Mouse (Mus musculus) heart, postnatal 0 days (tissue): Measurements from ENCODE around the gene Kmt5b. TPM values are rescaled to one million over a fixed set of nuclear protein-coding genes. Genes with fewer than 3 reads are reported as not detected.

Experiments
- ATAC-seq: fragments of 200-750 bp; cut with Nextera tagmentation; 2 replicates; pipeline ENCODE4 v1.8.0; 2017; ENCODE audit warnings: low read depth, moderate number of reproducible peaks, moderate library complexity; ENCODE audit not compliant: insufficient read depth
- DNase-seq: peaks from one replicate; pipeline ENCODE4 v3.0.0-alpha.2; 2016; ENCODE audit warnings: low spot score
- H3K27ac ChIP-seq: fragments of 300-500 bp; sonication (generic); 2 replicates; pipeline ENCODE4 v1.5.1; 2014; ENCODE audit warnings: low read depth, mild to moderate bottlenecking
- H3K27me3 ChIP-seq: fragments of 300-500 bp; sonication (generic); 2 replicates; pipeline ENCODE4 v1.6.1; 2014; ENCODE audit warnings: low read length, mixed read lengths; ENCODE audit not compliant: control insufficient read depth, insufficient read depth
- H3K36me3 ChIP-seq: fragments of 300-500 bp; sonication (generic); replicated peaks from 2 replicates; pipeline ENCODE4 v1.6.1; 2014; ENCODE audit warnings: low read length, mixed read lengths; ENCODE audit not compliant: control insufficient read depth, insufficient read depth
- H3K4me1 ChIP-seq: fragments of 300-500 bp; sonication (generic); 2 replicates; pipeline ENCODE4 v1.6.1; 2014; ENCODE audit warnings: antibody characterized with exemption; ENCODE audit not compliant: control insufficient read depth, insufficient read depth
- H3K4me2 ChIP-seq: fragments of 300-500 bp; sonication (generic); 2 replicates; pipeline ENCODE4 v1.6.1; 2014; ENCODE audit warnings: low read depth, mild to moderate bottlenecking, low read length, moderate library complexity
- H3K4me3 ChIP-seq: fragments of 300-500 bp; sonication (generic); 2 replicates; pipeline ENCODE4 v1.5.1; 2014; ENCODE audit warnings: low read depth, low read length
- H3K9ac ChIP-seq: fragments of 300-500 bp; sonication (generic); replicated peaks from 2 replicates; pipeline ENCODE4 v1.6.1; 2014; ENCODE audit warnings: low read depth, low read length, mixed read lengths
- H3K9me3 ChIP-seq: fragments of 300-500 bp; sonication (generic); replicated peaks from 2 replicates; pipeline ENCODE4 v1.6.1; 2016; ENCODE audit warnings: low read length; ENCODE audit not compliant: control insufficient read depth
- CTCF ChIP-seq: IDR thresholded peaks from 2 replicates; pipeline ENCODE4 v1.5.1; 2016; ENCODE audit warnings: antibody characterized with exemption, control low read depth, low read depth
- EP300 ChIP-seq: IDR thresholded peaks from 2 replicates; pipeline ENCODE4 v1.6.1; 2016; ENCODE audit warnings: antibody characterized with exemption, low read depth
- WGBS: fragments of 180-500 bp; shearing (Covaris S2); extraction: QIAGEN DNeasy Blood & Tissue Kit; methylation state at CpG from one replicate; pipeline ENCODE4 v1.1.7; 2014; 5-methylcytosine and 5-hydroxymethylcytosine counted together
- polyA plus RNA-seq: library from polyadenylated mRNA; unstranded; fragments of >200 nt; fragmentation: Nextera tagmentation; extraction: Ambion mirVana; gene quantifications from 2 replicates; pipeline ENCODE4 v1.2.1, GENCODE M21; 2015
- total RNA-seq: library from RNA; depleted of rRNA; stranded (reverse); fragments of >200 nt; gene quantifications from 2 replicates; pipeline ENCODE4 v1.2.3, GENCODE M21; 2014; ENCODE audit warnings: low replicate concordance

The Kmt5b gene
- total and polyA plus RNA-seq, 2 experiments from 2014 or later = 16.2 to 27.9 TPM

GRCm38 (mm10) chr19:3724779-3725178 lies 42.4 kb upstream of the Kmt5b start:
- no peak overlapping the region for H3K9ac ChIP-seq
- DNase-seq (peak; percentile 43), ATAC-seq (no peak)
- 0 out of 2 replicates have a peak, but pooled peaks cover 3% of the 10 kb centered on the region for H3K4me1 ChIP-seq
- H3K4me2 ChIP-seq = no peak overlapping the region
- no peaks in the 10 kb centered on the region for H3K27me3 ChIP-seq
- 32% methylated on average over 1 of the region's 1 CpGs for WGBS
- no peaks in the 10 kb centered on the region for H3K9me3 ChIP-seq
- no peak overlapping the region for H3K27ac ChIP-seq
- H3K36me3 ChIP-seq = no peaks in the 10 kb centered on the region
- H3K4me3 ChIP-seq = no peak overlapping the region
- TF ChIP-seq CTCF (peak; percentile 67), EP300 (no peak)

- DNase-seq = no peak
- Histone ChIP-seq H3K27me3 (no peaks in the 10 kb centered on the region), H3K9me3 (no peaks in the 10 kb centered on the region), H3K4me3 (no peak overlapping the region), H3K4me2 (no peak overlapping the region), H3K4me1 (no peaks in the 10 kb centered on the region), H3K27ac (no peak overlapping the region), H3K9ac (no peak overlapping the region), H3K36me3 (no peaks in the 10 kb centered on the region)
- TF ChIP-seq CTCF (no peak), EP300 (no peak)
- 53% methylated on average over 2 of the region's 2 CpGs for whole genome bisulfite sequencing
- no peak for ATAC-seq
These were observed 38.3 kb upstream of the Kmt5b start for GRCm38 (mm10) chr19:3728901-3729300.

DNA sequence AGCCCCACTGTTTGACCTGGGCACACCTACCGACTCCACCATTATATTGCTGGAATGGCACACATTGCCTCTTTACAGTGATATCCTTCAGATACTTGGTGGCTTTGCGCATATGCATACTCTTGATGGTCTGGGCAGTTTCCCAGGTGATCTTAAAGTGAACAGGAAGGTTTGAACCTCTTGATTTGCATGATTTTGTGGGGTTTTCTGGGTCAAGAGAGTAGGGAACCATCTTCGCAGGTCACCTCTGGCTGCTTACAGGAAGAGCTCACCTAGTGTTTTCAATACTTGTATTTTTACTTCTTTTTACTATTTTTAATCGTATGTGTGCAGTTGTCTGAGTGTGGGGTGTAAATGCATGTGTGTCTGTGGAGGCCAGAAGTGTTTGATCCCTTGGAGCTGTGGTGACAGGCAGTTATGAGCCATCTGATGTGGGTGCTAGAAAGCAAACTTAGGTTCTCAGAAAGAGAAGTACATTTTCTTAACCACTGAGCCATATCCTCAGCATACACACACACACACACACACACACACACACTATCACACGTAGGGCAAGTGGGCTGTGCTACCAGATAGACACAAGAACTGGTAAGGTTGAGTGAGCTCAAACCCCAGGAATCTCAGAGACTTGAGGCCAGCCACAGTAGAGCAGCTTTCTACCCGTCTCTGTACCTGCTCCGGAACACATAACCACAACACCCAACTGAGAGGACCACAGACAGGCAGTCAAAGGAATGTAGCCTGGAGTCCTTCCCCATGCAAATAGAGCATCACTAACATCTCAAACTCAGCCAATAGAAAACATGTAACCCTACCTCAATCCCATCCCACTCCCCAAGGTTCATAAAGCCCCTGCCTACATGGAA lies 36.2 kb upstream of the Kmt5b start:
- Histone ChIP-seq H3K27ac (no peak overlapping the region), H3K4me1 (no peaks in the 10 kb centered on the region), H3K9me3 (no peaks in the 10 kb centered on the region), H3K9ac (no peak overlapping the region), H3K36me3 (no peaks in the 10 kb centered on the region), H3K27me3 (no peaks in the 10 kb centered on the region), H3K4me3 (no peak overlapping the region), H3K4me2 (no peak overlapping the region)
- no peak for DNase-seq
- TF ChIP-seq CTCF = no peak
- TF ChIP-seq EP300 = no peak
- WGBS = 74% methylated on average over 7 of the region's 7 CpGs
- no peak for ATAC-seq

DNA sequence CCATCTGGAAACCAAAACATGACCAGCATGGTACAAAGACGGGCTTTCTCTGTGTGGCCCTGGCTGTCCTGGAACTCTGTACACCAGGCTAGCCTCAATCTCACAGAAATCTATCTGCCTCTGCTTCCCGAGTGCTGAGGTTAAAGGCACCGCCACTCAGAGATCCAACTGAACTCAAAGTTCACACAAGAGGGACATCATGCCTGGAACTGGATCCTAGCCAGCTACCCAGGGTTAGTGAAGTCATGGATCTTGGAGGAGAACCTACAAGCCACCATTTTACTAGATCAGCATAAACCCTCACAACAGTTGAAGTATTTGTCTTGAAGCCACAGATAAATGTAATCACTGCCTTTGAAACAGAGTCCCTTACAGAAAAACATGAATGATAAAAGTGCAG lies 31.2 kb upstream of the Kmt5b start:
- H3K4me3 ChIP-seq = no peak overlapping the region
- no peaks in the 10 kb centered on the region for H3K27me3 ChIP-seq
- H3K9me3 ChIP-seq = no peaks in the 10 kb centered on the region
- 77% methylated on average over 3 of the region's 3 CpGs for WGBS
- H3K4me1 ChIP-seq = no peaks in the 10 kb centered on the region
- no peak for DNase-seq
- no peak overlapping the region for H3K27ac ChIP-seq
- no peak for TF ChIP-seq EP300
- no peak for TF ChIP-seq CTCF
- H3K36me3 ChIP-seq = no peaks in the 10 kb centered on the region
- no peak overlapping the region for H3K9ac ChIP-seq
- no peak overlapping the region for H3K4me2 ChIP-seq
- no peak for ATAC-seq

GRCm38 (mm10) chr19:3739650-3740049 lies 27.6 kb upstream of the Kmt5b start:
- ATAC-seq (no peak), DNase-seq (no peak)
- no peaks in the 10 kb centered on the region for H3K36me3 ChIP-seq
- H3K4me3 ChIP-seq = no peak overlapping the region
- no peak overlapping the region for H3K27ac ChIP-seq
- H3K4me2 ChIP-seq = no peak overlapping the region
- H3K27me3 ChIP-seq = no peaks in the 10 kb centered on the region
- 86% methylated on average over 7 of the region's 7 CpGs for WGBS
- TF ChIP-seq EP300 = no peak
- no peak overlapping the region for H3K9ac ChIP-seq
- no peaks in the 10 kb centered on the region for H3K9me3 ChIP-seq
- H3K4me1 ChIP-seq = no peaks in the 10 kb centered on the region

GRCm38 (mm10) chr19:3742716-3743115 lies 24.5 kb upstream of the Kmt5b start:
- Histone ChIP-seq H3K9me3 (no peaks in the 10 kb centered on the region), H3K27me3 (no peaks in the 10 kb centered on the region)

More at GRCm38 (mm10) chr19:3742716-3743115, 24.5 kb upstream of the Kmt5b start:
- Histone ChIP-seq H3K9ac (no peak overlapping the region), H3K27ac (no peak overlapping the region), H3K4me1 (no peaks in the 10 kb centered on the region), H3K4me3 (no peak overlapping the region), H3K36me3 (no peaks in the 10 kb centered on the region), H3K4me2 (no peak overlapping the region)
- TF ChIP-seq EP300 = no peak
- no peak for TF ChIP-seq CTCF
- ATAC-seq (no peak), DNase-seq (no peak)
- 67% methylated on average over 4 of the region's 4 CpGs for WGBS
